Mouse (Mus musculus) MEL (cell line): ENCODE measurements at regions not wholly inside any gene's neighbourhood (a gene's known extent, or its start where the extent isn't known, plus 50 kb on each side); places are given as distances from the start of the nearest gene placed in this dataset.

Experiments used
- DNase-seq: peaks from one replicate; pipeline ENCODE4 v3.0.0; 2011; ENCODE audit warnings: low read depth, low spot score
- H3K27ac ChIP-seq: 2 replicates; pipeline ENCODE4 v1.5.1; 2012; ENCODE audit warnings: low read depth, mild to moderate bottlenecking, control low read depth, low read length, moderate library complexity; ENCODE audit not compliant: control insufficient read depth
- H3K27me3 ChIP-seq, 2 experiments: fragments of 150-350 bp in 1 of 2; sonication (generic) in 1 of 2; 2 replicates each; pipeline ENCODE4 v1.6.1; 2012; ENCODE audit warnings: low read length in 2 of 2, mild to moderate bottlenecking in 2 of 2, improper control_type of control experiment in 1 of 2, moderate library complexity in 1 of 2; ENCODE audit not compliant: insufficient read depth in 2 of 2, control insufficient read depth in 1 of 2
- H3K36me3 ChIP-seq, 2 experiments: 2 replicates each; pipeline ENCODE4 v1.6.1; 2012 to 2014; ENCODE audit warnings: low read length in 2 of 2, improper control_type of control experiment in 1 of 2, inconsistent platforms in 1 of 2, mild to moderate bottlenecking in 1 of 2; ENCODE audit not compliant: insufficient read depth in 2 of 2, control insufficient read depth in 1 of 2
- H3K4me1 ChIP-seq, 2 experiments: fragments of 150-350 bp in 1 of 2; sonication (generic) in 1 of 2; 2 replicates each; pipeline ENCODE4 v1.6.1; 2012; ENCODE audit warnings: low read length in 2 of 2, improper control_type of control experiment in 1 of 2, mild to moderate bottlenecking in 1 of 2; ENCODE audit not compliant: insufficient read depth in 2 of 2, control insufficient read depth in 1 of 2
- H3K4me3 ChIP-seq, 2 experiments: fragments of 150-350 bp in 1 of 2; sonication (generic) in 1 of 2; 2 replicates each; pipeline ENCODE4 v1.5.1; 2012; ENCODE audit warnings: low read depth in 2 of 2, low read length in 2 of 2, mild to moderate bottlenecking in 2 of 2, moderate library complexity in 2 of 2, control low read depth in 1 of 2, improper control_type of control experiment in 1 of 2; ENCODE audit not compliant: control insufficient read depth in 1 of 2, insufficient read depth in 1 of 2
- H3K79me2 ChIP-seq: 2 replicates; pipeline ENCODE4 v1.6.1; 2012; ENCODE audit warnings: mild to moderate bottlenecking, low read length, moderate library complexity; ENCODE audit not compliant: control insufficient read depth, poor library complexity, insufficient read depth
- H3K9ac ChIP-seq: 2 replicates; pipeline ENCODE4 v1.6.1; 2012; ENCODE audit warnings: low read depth, mild to moderate bottlenecking, control low read depth, low read length, moderate library complexity; ENCODE audit not compliant: control insufficient read depth, poor library complexity, severe bottlenecking
- H3K9me3 ChIP-seq: fragments of 150-350 bp; sonication (generic); replicated peaks from 2 replicates; pipeline ENCODE4 v1.6.1; 2012; ENCODE audit warnings: mild to moderate bottlenecking, low read length, improper control_type of control experiment, moderate library complexity; ENCODE audit not compliant: insufficient read depth
- BHLHE40 ChIP-seq: IDR thresholded peaks from 2 replicates; pipeline ENCODE4 v1.6.1; 2012; ENCODE audit warnings: low read depth, mild to moderate bottlenecking, inconsistent platforms, low read length, improper control_type of control experiment, borderline replicate concordance
- CHD1 ChIP-seq: IDR thresholded peaks from 2 replicates; pipeline ENCODE4 v1.6.1; 2012; ENCODE audit warnings: low read depth, mild to moderate bottlenecking, inconsistent platforms, low read length, improper control_type of control experiment
- CHD2 ChIP-seq: IDR thresholded peaks from 2 replicates; pipeline ENCODE4 v1.6.1; 2011; ENCODE audit warnings: low read length, improper control_type of control experiment
- CTCF ChIP-seq, 3 experiments: IDR thresholded peaks in 2 of 3; conservative IDR thresholded peaks in 1 of 3; 2 replicates each; pipeline ENCODE4 v1.5.1; 2011 to 2012; ENCODE audit warnings: low read length in 3 of 3, low read depth in 2 of 3, mild to moderate bottlenecking in 2 of 3, improper control_type of control experiment in 1 of 3, inconsistent platforms in 1 of 3, mixed read lengths in 1 of 3, moderate library complexity in 1 of 3; ENCODE audit not compliant: control insufficient read depth in 1 of 3, insufficient read depth in 1 of 3, poor library complexity in 1 of 3, severe bottlenecking in 1 of 3
- E2F4 ChIP-seq: IDR thresholded peaks from 2 replicates; pipeline ENCODE4 v1.6.1; 2011; ENCODE audit warnings: low read depth, low read length, improper control_type of control experiment, borderline replicate concordance
- ELF1 ChIP-seq: IDR thresholded peaks from 2 replicates; pipeline ENCODE4 v1.6.1; 2014; ENCODE audit warnings: low read depth, mild to moderate bottlenecking, inconsistent platforms, low read length, improper control_type of control experiment, moderate library complexity
- EP300 ChIP-seq, 2 experiments: IDR thresholded peaks; 2 replicates each; pipeline ENCODE4 v1.6.1; 2011; ENCODE audit warnings: improper control_type of control experiment in 2 of 2, low read length in 2 of 2, low read depth in 1 of 2, mild to moderate bottlenecking in 1 of 2
- GATA1 ChIP-seq: IDR thresholded peaks from 2 replicates; pipeline ENCODE4 v1.6.1; 2011; ENCODE audit warnings: low read depth, low read length, improper control_type of control experiment
- MEF2A ChIP-seq: IDR thresholded peaks from 2 replicates; pipeline ENCODE4 v1.6.1; 2014; ENCODE audit warnings: low read depth, mild to moderate bottlenecking, inconsistent platforms, low read length, improper control_type of control experiment; ENCODE audit not compliant: poor library complexity, insufficient replicate concordance, severe bottlenecking; ENCODE audit errors: extremely low read depth
- MXI1 ChIP-seq: IDR thresholded peaks from 2 replicates; pipeline ENCODE4 v1.6.1; 2011; ENCODE audit warnings: mild to moderate bottlenecking, low read depth, low read length, improper control_type of control experiment
- MYC ChIP-seq: IDR thresholded peaks from 2 replicates; pipeline ENCODE4 v1.6.1; 2011; ENCODE audit warnings: low read depth, mild to moderate bottlenecking, low read length, improper control_type of control experiment, moderate library complexity
- NRF1 ChIP-seq: IDR thresholded peaks from 2 replicates; pipeline ENCODE4 v1.6.1; 2014; ENCODE audit warnings: low read depth, mild to moderate bottlenecking, inconsistent platforms, low read length, improper control_type of control experiment, moderate library complexity; ENCODE audit not compliant: poor library complexity, insufficient read depth, severe bottlenecking
- RAD21 ChIP-seq: IDR thresholded peaks from 2 replicates; pipeline ENCODE4 v1.6.1; 2011; ENCODE audit warnings: mild to moderate bottlenecking, low read depth, low read length, improper control_type of control experiment
- RCOR1 ChIP-seq: IDR thresholded peaks from 2 replicates; pipeline ENCODE4 v1.6.1; 2012; ENCODE audit warnings: low read depth, mild to moderate bottlenecking, inconsistent platforms, low read length, improper control_type of control experiment
- SMC3 ChIP-seq: IDR thresholded peaks from 2 replicates; pipeline ENCODE4 v1.6.1; 2011; ENCODE audit warnings: low read depth, low read length, improper control_type of control experiment
- TAL1 ChIP-seq: IDR thresholded peaks from 2 replicates; pipeline ENCODE4 v1.6.1; 2012; ENCODE audit warnings: mild to moderate bottlenecking, inconsistent platforms, low read length, moderate library complexity, mixed read lengths
- USF2 ChIP-seq, 2 experiments: IDR thresholded peaks; 2 replicates each; pipeline ENCODE4 v1.6.1; 2011 to 2012; ENCODE audit warnings: improper control_type of control experiment in 2 of 2, low read length in 2 of 2, borderline replicate concordance in 1 of 2, inconsistent platforms in 1 of 2, low read depth in 1 of 2, mild to moderate bottlenecking in 1 of 2; ENCODE audit not compliant: insufficient read depth in 1 of 2
- ZC3H11A ChIP-seq: IDR thresholded peaks from 2 replicates; pipeline ENCODE4 v1.6.1; 2012; ENCODE audit warnings: low read depth, mild to moderate bottlenecking, inconsistent platforms, low read length, improper control_type of control experiment
- ZNF384 ChIP-seq: IDR thresholded peaks from 2 replicates; pipeline ENCODE4 v1.6.1; 2012; ENCODE audit warnings: low read depth, mild to moderate bottlenecking, inconsistent platforms, low read length, improper control_type of control experiment

DNA sequence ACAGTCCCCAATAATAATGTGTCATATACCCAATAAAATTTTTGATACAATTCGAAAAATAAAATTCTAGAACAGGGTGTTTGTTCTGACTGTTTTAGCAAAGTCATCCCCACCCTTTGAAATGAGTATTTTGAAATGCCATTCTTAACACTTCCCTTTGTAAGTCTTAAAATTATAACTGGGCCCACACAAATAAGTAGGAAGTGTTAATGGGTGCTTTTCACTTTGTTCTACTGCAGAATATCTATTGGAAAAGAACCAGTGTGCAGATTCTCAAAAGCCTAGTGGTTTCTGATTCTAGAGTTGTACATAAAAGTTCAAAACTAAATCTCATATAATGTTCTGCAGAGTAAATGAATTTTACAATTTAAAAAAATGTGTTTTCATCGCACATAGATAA lies 1198.9 kb upstream of the B3galt2 start:
- Histone ChIP-seq H3K27me3 (no peaks in the 10 kb centered on the region), H3K27ac (no peak overlapping the region), H3K79me2 (no peaks in the 10 kb centered on the region), H3K9ac (no peak overlapping the region), H3K4me1 (no peaks in the 10 kb centered on the region; a peak in 1 of 4 replicates), H3K9me3 (no peaks in the 10 kb centered on the region), H3K4me3 (no peak overlapping the region), H3K36me3 (no peaks in the 10 kb centered on the region)
- TF ChIP-seq ZNF384 (no peak), MXI1 (no peak), SMC3 (no peak), ELF1 (no peak), USF2 (IDR thresholded peaks at IDR 0.05; ENCODE audit: borderline replicate concordance in 1 of 2, insufficient read depth in 1 of 2, low read depth in 1 of 2, low read length in 2 of 2) (no peak), E2F4 (no peak)
- DNase-seq: no peak

DNA sequence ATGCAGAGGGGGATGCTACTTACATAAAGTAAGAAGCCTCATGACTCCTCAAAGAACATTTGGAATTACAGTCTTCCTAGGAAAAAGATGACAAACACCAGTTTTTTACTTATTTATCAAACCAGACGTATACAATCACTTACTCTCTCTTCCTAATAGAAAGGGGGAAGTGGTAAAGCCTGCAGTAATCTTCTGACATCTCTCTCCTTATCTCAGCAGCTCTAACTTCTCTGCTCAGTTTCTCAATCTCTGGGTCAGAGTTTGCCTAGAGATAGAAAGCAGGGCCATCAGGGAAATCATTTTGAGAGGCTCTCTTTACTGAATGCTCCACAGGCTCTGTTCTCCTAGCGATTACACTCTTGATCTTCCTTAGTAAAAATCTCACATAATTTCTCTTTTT lies 1172.2 kb upstream of the B3galt2 start:
- TF ChIP-seq ELF1 (0 out of 2 replicates have a peak, but pooled peaks have one; percentile 13), GATA1 (peak; percentile 82), RCOR1 (peak; percentile 97), EP300 (IDR thresholded peaks at IDR 0.05; ENCODE audit: low read depth in 1 of 2, low read length in 2 of 2) (peak; percentile 54 to 80; a peak in 3 of 4 replicates), CHD1 (no peak)
- Histone ChIP-seq H3K4me1 (no peaks in the 10 kb centered on the region), H3K27me3 (no peaks in the 10 kb centered on the region), H3K27ac (no peak overlapping the region), H3K9ac (no peak overlapping the region), H3K4me3 (no peak overlapping the region), H3K79me2 (no peaks in the 10 kb centered on the region), H3K36me3 (no peaks in the 10 kb centered on the region; a peak in 1 of 4 replicates), H3K9me3 (no peaks in the 10 kb centered on the region)
- peak; percentile 24 for DNase-seq

DNA sequence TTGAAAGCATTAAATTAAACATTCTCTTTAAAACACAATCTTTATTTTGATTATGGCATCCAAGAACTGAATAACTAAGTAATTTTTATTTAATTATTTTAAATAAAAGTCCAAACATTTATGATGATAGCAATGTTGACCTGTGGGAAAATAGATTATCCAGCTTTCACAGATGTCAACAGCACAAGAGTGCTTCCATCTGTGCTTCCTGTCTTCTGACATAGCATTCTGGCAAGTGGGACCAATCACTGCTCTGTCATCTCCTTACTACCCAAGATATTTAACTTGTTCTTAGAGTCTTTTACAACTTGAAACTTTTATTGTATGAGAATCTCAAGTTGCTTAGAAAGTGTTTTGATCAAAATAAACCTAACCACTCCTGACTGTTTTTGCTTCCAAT lies 1170.3 kb upstream of the B3galt2 start:
- no peaks in the 10 kb centered on the region; a peak in 1 of 4 replicates for H3K36me3 ChIP-seq
- H3K79me2 ChIP-seq: no peaks in the 10 kb centered on the region
- TF ChIP-seq CHD2 (no peak), ZC3H11A (no peak), NRF1 (no peak), MYC (no peak), MEF2A (no peak), E2F4 (no peak), MXI1 (no peak), RAD21 (no peak), USF2 (IDR thresholded peaks at IDR 0.05; ENCODE audit: borderline replicate concordance in 1 of 2, insufficient read depth in 1 of 2, low read depth in 1 of 2, low read length in 2 of 2) (no peak), TAL1 (no peak), ELF1 (no peak), BHLHE40 (no peak), CTCF (IDR thresholded peaks at IDR 0.05 in 2 of 3, conservative IDR thresholded peaks at IDR 0.05 in 1 of 3; ENCODE audit: control insufficient read depth in 1 of 3, insufficient read depth in 1 of 3, low read depth in 2 of 3, low read length in 3 of 3, poor library complexity in 1 of 3, severe bottlenecking in 1 of 3) (no peak)
- TF ChIP-seq, all 39 proteins: peak for 0
- Histone ChIP-seq H3K4me1 (no peaks in the 10 kb centered on the region), H3K9me3 (no peaks in the 10 kb centered on the region), H3K4me3 (no peak overlapping the region), H3K9ac (no peak overlapping the region), H3K27ac (no peak overlapping the region), H3K27me3 (no peaks in the 10 kb centered on the region)
- DNase-seq: no peak
